Mouse (Mus musculus) hindbrain, embryonic 12.5 days (tissue): ENCODE measurements around the gene Ccdc158. TPM values are rescaled to one million over a fixed set of nuclear protein-coding genes. Genes with fewer than 3 reads are reported as not detected.
A peak's percentile ranks its signal among the peaks of the same experiment; 100 is the strongest.

Source experiments
- ATAC-seq: fragments of 200-750 bp; cut with Nextera tagmentation; 2 replicates; pipeline ENCODE4 v1.8.0; 2017; ENCODE audit warnings: moderate TSS enrichment; ENCODE audit not compliant: low FRiP score
- H3K27ac ChIP-seq: fragments of 300-500 bp; sonication (generic); 2 replicates; pipeline ENCODE4 v1.5.1; 2016; ENCODE audit warnings: mild to moderate bottlenecking
- H3K27me3 ChIP-seq: fragments of 300-500 bp; sonication (generic); 2 replicates; pipeline ENCODE4 v1.6.1; 2016; ENCODE audit warnings: mild to moderate bottlenecking
- H3K36me3 ChIP-seq: fragments of 300-500 bp; sonication (generic); 2 replicates; pipeline ENCODE4 v1.6.1; 2016; ENCODE audit warnings: mild to moderate bottlenecking
- H3K4me1 ChIP-seq: fragments of 300-500 bp; sonication (generic); 2 replicates; pipeline ENCODE4 v1.6.1; 2016
- H3K4me2 ChIP-seq: fragments of 300-500 bp; sonication (generic); replicated peaks from 2 replicates; pipeline ENCODE4 v1.6.1; 2016; ENCODE audit warnings: mild to moderate bottlenecking
- H3K4me3 ChIP-seq: fragments of 300-500 bp; sonication (generic); 2 replicates; pipeline ENCODE4 v1.5.1; 2016; ENCODE audit warnings: mild to moderate bottlenecking
- H3K9ac ChIP-seq: fragments of 300-500 bp; sonication (generic); 2 replicates; pipeline ENCODE4 v1.6.1; 2016; ENCODE audit warnings: mild to moderate bottlenecking, moderate library complexity
- H3K9me3 ChIP-seq: fragments of 300-500 bp; sonication (generic); replicated peaks from 2 replicates; pipeline ENCODE4 v1.6.1; 2016; ENCODE audit warnings: mild to moderate bottlenecking
- WGBS: fragments of 180-500 bp; shearing (Covaris S2); methylation state at CpG from one replicate; pipeline ENCODE4 v1.1.7; 2016; 5-methylcytosine and 5-hydroxymethylcytosine counted together
- polyA plus RNA-seq: library from polyadenylated mRNA; unstranded; fragments of >200 nt; fragmentation: Nextera tagmentation; extraction: Ambion mirVana; gene quantifications from 2 replicates; pipeline ENCODE4 v1.2.1, GENCODE M21; 2016

Gene Ccdc158
- polyA plus RNA-seq, 1 experiment from 2014 or later, result 0.52 TPM

- Histone ChIP-seq H3K36me3 (no peaks in the 10 kb centered on the region), H3K9me3 (no peaks in the 10 kb centered on the region), H3K27me3 (no peaks in the 10 kb centered on the region), H3K27ac (no peak overlapping the region), H3K4me1 (no peaks in the 10 kb centered on the region), H3K4me3 (no peak overlapping the region), H3K4me2 (no peak overlapping the region), H3K9ac (no peak overlapping the region)
- no peak for ATAC-seq
- WGBS, result 88% methylated on average over 5 of the region's 5 CpGs
These were observed 53.2 kb downstream of the Ccdc158 start for GRCm38 (mm10) chr5:92621883-92622282.

- Histone ChIP-seq H3K4me1 (no peaks in the 10 kb centered on the region), H3K9ac (no peak overlapping the region), H3K27me3 (no peaks in the 10 kb centered on the region), H3K4me2 (no peak overlapping the region), H3K9me3 (no peaks in the 10 kb centered on the region), H3K4me3 (no peak overlapping the region), H3K27ac (no peak overlapping the region), H3K36me3 (no peaks in the 10 kb centered on the region)
- no peak for ATAC-seq
- 86% methylated on average over 4 of the region's 4 CpGs for WGBS
These were observed 62.3 kb downstream of the Ccdc158 start for GRCm38 (mm10) chr5:92612756-92613155.

GRCm38 (mm10) chr5:92607492-92608229, 67.4 kb downstream of the Ccdc158 start:
- Histone ChIP-seq H3K9ac (no peak overlapping the region), H3K27me3 (peaks cover 9% of the 10 kb centered on the region; the same call in 1 of the 2 replicates), H3K36me3 (no peaks in the 10 kb centered on the region), H3K4me3 (no peak overlapping the region), H3K27ac (no peak overlapping the region), H3K9me3 (no peaks in the 10 kb centered on the region), H3K4me1 (peaks cover 5% of the 10 kb centered on the region), H3K4me2 (no peak overlapping the region)
- ATAC-seq, result no peak
- WGBS, result 89% methylated on average over 5 of the region's 5 CpGs

GRCm38 (mm10) chr5:92604452-92605247, 70.4 kb downstream of the Ccdc158 start:
- no peak overlapping the region for H3K4me3 ChIP-seq

GRCm38 (mm10) chr5:92602691-92603690, 72.1 kb downstream of the Ccdc158 start, which contains the start of gene Stbd1:
Stbd1 (plus strand) TSS chr5:92603041.
- H3K9me3 ChIP-seq, result no peaks in the 10 kb centered on the region
- H3K4me2 ChIP-seq, result peak within 1 kb of the TSS; percentile 97
- ATAC-seq, result peak; percentile 94
- H3K4me3 ChIP-seq, result peak within 1 kb of the TSS; percentile 65
- H3K9ac ChIP-seq, result peak within 1 kb of the TSS; percentile 67
- H3K27ac ChIP-seq, result no peak within 1 kb of the TSS
- H3K4me1 ChIP-seq, result peaks cover 7% of the 10 kb centered on the region
- under 1% methylated on average over 63 of the region's 69 CpGs for WGBS
- H3K27me3 ChIP-seq, result peaks cover 19% of the 10 kb centered on the region
- no peaks in the 10 kb centered on the region for H3K36me3 ChIP-seq

More at GRCm38 (mm10) chr5:92604452-92605247, 70.4 kb downstream of the Ccdc158 start:
- ATAC-seq, result no peak
- H3K27ac ChIP-seq, result no peak overlapping the region
- peaks cover 19% of the 10 kb centered on the region for H3K27me3 ChIP-seq
- no peak overlapping the region for H3K9ac ChIP-seq
- no peaks in the 10 kb centered on the region for H3K9me3 ChIP-seq
- H3K4me2 ChIP-seq, result no peak overlapping the region
- H3K4me1 ChIP-seq, result peaks cover 7% of the 10 kb centered on the region
- 79% methylated on average over 10 of the region's 10 CpGs for WGBS
- H3K36me3 ChIP-seq, result no peaks in the 10 kb centered on the region

- no peaks in the 10 kb centered on the region for H3K9me3 ChIP-seq
- H3K36me3 ChIP-seq, result no peaks in the 10 kb centered on the region
- H3K4me3 ChIP-seq, result no peak overlapping the region
- ATAC-seq, result no peak
- WGBS, result 85% methylated on average over 10 of the region's 10 CpGs
- H3K27me3 ChIP-seq, result peaks cover 13% of the 10 kb centered on the region
- H3K9ac ChIP-seq, result no peak overlapping the region
- H3K4me2 ChIP-seq, result no peak overlapping the region
- H3K27ac ChIP-seq, result no peak overlapping the region
- peaks cover 7% of the 10 kb centered on the region for H3K4me1 ChIP-seq
These were observed 76.0 kb downstream of the Ccdc158 start for GRCm38 (mm10) chr5:92599030-92599429.

- no peaks in the 10 kb centered on the region for H3K4me1 ChIP-seq
- H3K4me3 ChIP-seq, result no peak overlapping the region
- no peaks in the 10 kb centered on the region for H3K9me3 ChIP-seq
- no peak overlapping the region for H3K27ac ChIP-seq
- H3K27me3 ChIP-seq, result peaks cover 7% of the 10 kb centered on the region
- H3K4me2 ChIP-seq, result no peak overlapping the region
- 93% methylated on average over 8 of the region's 8 CpGs for WGBS
- ATAC-seq, result no peak
- no peak overlapping the region for H3K9ac ChIP-seq
- H3K36me3 ChIP-seq, result no peaks in the 10 kb centered on the region
These were observed 78.2 kb downstream of the Ccdc158 start for GRCm38 (mm10) chr5:92596865-92597264.

GRCm38 (mm10) chr5:92595026-92595425, 80.0 kb downstream of the Ccdc158 start:
- WGBS, result 84% methylated on average over 5 of the region's 5 CpGs
- ATAC-seq, result no peak
- no peak overlapping the region for H3K9ac ChIP-seq

GRCm38 (mm10) chr5:92585932-92586331, 89.1 kb downstream of the Ccdc158 start:
- WGBS, result 48% methylated on average over 10 of the region's 10 CpGs
- H3K4me1 ChIP-seq, result no peaks in the 10 kb centered on the region
- H3K4me3 ChIP-seq, result no peak overlapping the region
- H3K27ac ChIP-seq, result no peak overlapping the region
- ATAC-seq, result no peak
- no peak overlapping the region for H3K9ac ChIP-seq
- no peaks in the 10 kb centered on the region for H3K27me3 ChIP-seq
- no peaks in the 10 kb centered on the region for H3K9me3 ChIP-seq
- no peaks in the 10 kb centered on the region for H3K36me3 ChIP-seq
- H3K4me2 ChIP-seq, result no peak overlapping the region

More at GRCm38 (mm10) chr5:92595026-92595425, 80.0 kb downstream of the Ccdc158 start:
- Histone ChIP-seq H3K4me3 (no peak overlapping the region), H3K4me2 (no peak overlapping the region), H3K27me3 (no peaks in the 10 kb centered on the region), H3K36me3 (no peaks in the 10 kb centered on the region), H3K4me1 (no peaks in the 10 kb centered on the region), H3K9me3 (no peaks in the 10 kb centered on the region), H3K27ac (no peak overlapping the region)

GRCm38 (mm10) chr5:92579559-92579958, 95.5 kb downstream of the Ccdc158 start:
- Histone ChIP-seq H3K9ac (no peak overlapping the region), H3K9me3 (no peaks in the 10 kb centered on the region), H3K27ac (no peak overlapping the region), H3K4me1 (no peaks in the 10 kb centered on the region), H3K4me2 (no peak overlapping the region), H3K36me3 (no peaks in the 10 kb centered on the region), H3K27me3 (no peaks in the 10 kb centered on the region), H3K4me3 (no peak overlapping the region)
- no peak for ATAC-seq
- 89% methylated on average over 14 of the region's 14 CpGs for WGBS

- H3K9ac ChIP-seq, result no peak overlapping the region
- H3K36me3 ChIP-seq, result no peaks in the 10 kb centered on the region
- no peak overlapping the region for H3K4me3 ChIP-seq
- H3K9me3 ChIP-seq, result no peaks in the 10 kb centered on the region
- WGBS, result 87% methylated on average over 4 of the region's 4 CpGs
- no peak overlapping the region for H3K4me2 ChIP-seq
- no peak overlapping the region for H3K27ac ChIP-seq
- no peak for ATAC-seq
- H3K4me1 ChIP-seq, result no peaks in the 10 kb centered on the region
- no peaks in the 10 kb centered on the region for H3K27me3 ChIP-seq
These were observed 103.8 kb downstream of the Ccdc158 start for GRCm38 (mm10) chr5:92571232-92571631.

- Histone ChIP-seq H3K36me3 (no peaks in the 10 kb centered on the region), H3K27me3 (no peaks in the 10 kb centered on the region), H3K9me3 (no peaks in the 10 kb centered on the region), H3K9ac (no peak overlapping the region), H3K4me1 (no peaks in the 10 kb centered on the region), H3K27ac (no peak overlapping the region), H3K4me3 (no peak overlapping the region), H3K4me2 (no peak overlapping the region)
- no peak for ATAC-seq
- WGBS, result 83% methylated on average over 13 of the region's 13 CpGs
These were observed 113.1 kb downstream of the Ccdc158 start for GRCm38 (mm10) chr5:92562002-92562401.
